Mouse (Mus musculus): ENCODE data around the gene Card9. TPM values are rescaled to one million over a fixed set of nuclear protein-coding genes. Genes with fewer than 3 reads are reported as not detected.
A peak's percentile ranks its signal among the peaks of the same experiment; 100 is the strongest.

The Card9 gene
- polyA plus RNA-seq, 1 experiment from 2014 or later, result 1.0 TPM

- H3K4me1 ChIP-seq (ENCODE audit: control insufficient read depth, insufficient read depth, low read length), result no peaks in the 10 kb centered on the region
- WGBS, result 88% methylated on average over 2 of the region's 2 CpGs
- H3K27ac ChIP-seq (ENCODE audit: low read length), result no peak overlapping the region
- no peaks in the 10 kb centered on the region for H3K27me3 ChIP-seq (ENCODE audit: control insufficient read depth, insufficient read depth, low read depth, low read length)
- no peak overlapping the region for H3K4me3 ChIP-seq (ENCODE audit: low read depth, low read length)
- H3K9ac ChIP-seq (ENCODE audit: low read depth, low read length), result no peak overlapping the region
- H3K4me2 ChIP-seq (ENCODE audit: low read length), result no peak overlapping the region
- H3K9me3 ChIP-seq (replicated peaks; ENCODE audit: control insufficient read depth, low read length, poor library complexity, severe bottlenecking), result no peaks in the 10 kb centered on the region
- ATAC-seq, result no peak
- H3K36me3 ChIP-seq (ENCODE audit: control insufficient read depth, insufficient read depth, low read length), result peaks cover 63% of the 10 kb centered on the region
These were observed 19.2 kb downstream of the Card9 start for GRCm38 (mm10) chr2:26341510-26341981.

DNA sequence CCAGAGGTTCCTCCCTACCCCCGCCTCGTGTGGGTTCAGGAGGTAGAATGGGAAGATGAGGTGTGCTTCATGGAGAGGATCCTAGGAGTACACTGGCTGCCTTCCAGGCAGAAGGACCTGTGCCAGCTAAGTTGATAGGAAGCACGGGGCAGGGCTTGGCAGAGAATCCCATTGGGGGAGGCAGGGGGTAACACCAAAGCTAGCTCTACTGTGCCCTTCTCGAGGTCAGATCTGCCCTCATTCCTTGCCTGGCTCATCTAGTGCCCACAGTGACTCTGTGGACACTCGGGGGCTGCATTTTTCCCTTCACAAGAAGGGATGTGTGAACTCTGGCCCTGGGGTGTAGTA is 21.5 kb downstream of the Card9 start:
- H3K36me3 ChIP-seq (ENCODE audit: control insufficient read depth, insufficient read depth, low read length), result peaks cover 39% of the 10 kb centered on the region
- no peak overlapping the region for H3K9ac ChIP-seq (ENCODE audit: low read depth, low read length)
- H3K27me3 ChIP-seq (ENCODE audit: control insufficient read depth, insufficient read depth, low read depth, low read length), result no peaks in the 10 kb centered on the region
- no peak overlapping the region for H3K4me3 ChIP-seq (ENCODE audit: low read depth, low read length)
- ATAC-seq, result no peak
- no peaks in the 10 kb centered on the region for H3K4me1 ChIP-seq (ENCODE audit: control insufficient read depth, insufficient read depth, low read length)
- H3K4me2 ChIP-seq (ENCODE audit: low read length), result no peak overlapping the region
- H3K9me3 ChIP-seq (replicated peaks; ENCODE audit: control insufficient read depth, low read length, poor library complexity, severe bottlenecking), result no peaks in the 10 kb centered on the region
- 88% methylated on average over 5 of the region's 5 CpGs for WGBS
- H3K27ac ChIP-seq (ENCODE audit: low read length), result no peak overlapping the region

DNA sequence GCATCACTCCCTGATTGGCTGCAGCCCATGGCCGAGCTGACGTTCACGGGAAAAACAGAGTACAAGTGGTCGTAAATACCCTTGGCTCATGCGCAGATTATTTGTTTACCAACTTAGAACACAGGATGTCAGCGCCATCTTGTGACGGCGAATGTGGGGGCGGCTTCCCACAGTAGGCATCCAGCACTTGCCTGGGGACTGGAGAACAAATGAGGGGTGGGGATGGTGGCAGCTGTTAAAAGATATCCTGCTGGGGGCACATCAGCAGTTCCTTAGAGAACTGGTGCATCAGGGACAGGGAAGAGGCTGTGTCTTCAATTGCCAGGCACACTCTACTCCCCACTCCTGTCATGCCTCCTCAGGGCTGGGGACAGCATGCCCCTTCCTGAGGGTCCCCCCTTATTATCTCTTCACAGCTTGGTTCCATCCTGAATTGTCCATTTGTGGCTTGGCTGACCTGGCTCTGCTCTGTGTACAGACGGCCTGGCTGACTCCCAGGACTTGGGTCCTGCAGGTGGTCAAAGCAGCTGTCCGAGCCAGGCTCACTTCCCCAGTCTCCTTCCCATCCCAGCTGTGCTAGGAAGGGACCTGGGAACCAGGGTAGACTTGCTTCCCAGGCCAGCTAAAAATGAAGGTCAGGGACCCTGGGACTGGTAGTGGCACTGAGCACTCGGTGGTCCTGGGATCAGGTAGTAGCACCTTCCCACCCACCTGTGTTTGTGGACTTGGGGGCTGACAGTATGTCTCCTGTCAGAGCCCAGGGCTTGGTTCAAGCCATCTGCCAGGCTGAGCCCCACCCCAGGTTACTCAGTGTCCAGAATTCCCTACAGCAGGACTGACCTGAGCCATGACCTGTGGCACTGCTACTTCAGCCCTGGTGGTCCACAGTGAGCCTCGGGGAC is 22.2 kb downstream of the Card9 start:
- peaks cover 34% of the 10 kb centered on the region for H3K36me3 ChIP-seq (ENCODE audit: control insufficient read depth, insufficient read depth, low read length)
- H3K9me3 ChIP-seq (replicated peaks; ENCODE audit: control insufficient read depth, low read length, poor library complexity, severe bottlenecking), result no peaks in the 10 kb centered on the region
- ATAC-seq, result peak; percentile 28; the same call in 1 of the 2 replicates
- 0 out of 2 replicates have a peak overlapping the region, but pooled peaks have one; percentile 10 for H3K9ac ChIP-seq (ENCODE audit: low read depth, low read length)
- 81% methylated on average over 8 of the region's 13 CpGs for WGBS
- no peak overlapping the region for H3K4me2 ChIP-seq (ENCODE audit: low read length)
- H3K4me1 ChIP-seq (ENCODE audit: control insufficient read depth, insufficient read depth, low read length), result no peaks in the 10 kb centered on the region
- no peak overlapping the region for H3K4me3 ChIP-seq (ENCODE audit: low read depth, low read length)
- H3K27ac ChIP-seq (ENCODE audit: low read length), result no peak overlapping the region
- H3K27me3 ChIP-seq (ENCODE audit: control insufficient read depth, insufficient read depth, low read depth, low read length), result no peaks in the 10 kb centered on the region

DNA sequence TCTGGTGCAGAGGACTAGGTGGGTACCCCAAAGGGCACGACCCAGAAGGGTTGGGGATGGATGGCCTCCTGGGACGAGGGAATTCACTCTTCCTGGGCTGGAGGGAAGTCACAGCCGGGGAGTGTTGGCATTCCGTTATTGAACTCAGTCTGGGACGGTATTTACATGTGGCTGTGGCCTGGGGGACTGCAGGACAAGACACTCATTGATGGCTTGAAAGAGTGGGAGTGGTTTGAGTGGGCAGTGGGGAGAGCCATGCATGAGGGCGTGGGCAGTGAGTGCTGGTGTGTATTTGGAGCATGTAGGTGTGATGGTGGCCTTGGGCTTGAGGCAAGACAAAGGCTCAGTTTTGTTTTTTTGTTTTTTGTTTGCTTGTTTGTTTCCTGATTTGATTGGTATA is 30.0 kb downstream of the Card9 start:
- WGBS, result 84% methylated on average over 6 of the region's 6 CpGs
- H3K4me2 ChIP-seq (ENCODE audit: low read length), result no peak overlapping the region; the same call in 1 of the 2 replicates
- H3K36me3 ChIP-seq (ENCODE audit: control insufficient read depth, insufficient read depth, low read length), result peaks cover 31% of the 10 kb centered on the region
- no peak overlapping the region for H3K9ac ChIP-seq (ENCODE audit: low read depth, low read length)
- H3K4me3 ChIP-seq (ENCODE audit: low read depth, low read length), result no peak overlapping the region
- no peaks in the 10 kb centered on the region for H3K9me3 ChIP-seq (replicated peaks; ENCODE audit: control insufficient read depth, low read length, poor library complexity, severe bottlenecking)
- H3K27ac ChIP-seq (ENCODE audit: low read length), result peak overlapping the region; percentile 63
- H3K27me3 ChIP-seq (ENCODE audit: control insufficient read depth, insufficient read depth, low read depth, low read length), result no peaks in the 10 kb centered on the region
- no peaks in the 10 kb centered on the region for H3K4me1 ChIP-seq (ENCODE audit: control insufficient read depth, insufficient read depth, low read length)
- ATAC-seq, result peak; percentile 9; the same call in 1 of the 2 replicates

- Histone ChIP-seq H3K4me2 (ENCODE audit: low read length) (no peak overlapping the region), H3K27ac (ENCODE audit: low read length) (peak overlapping the region; percentile 63), H3K4me3 (ENCODE audit: low read depth, low read length) (no peak overlapping the region), H3K9ac (ENCODE audit: low read depth, low read length) (no peak overlapping the region), H3K9me3 (replicated peaks; ENCODE audit: control insufficient read depth, low read length, poor library complexity, severe bottlenecking) (no peaks in the 10 kb centered on the region), H3K27me3 (ENCODE audit: control insufficient read depth, insufficient read depth, low read depth, low read length) (no peaks in the 10 kb centered on the region), H3K4me1 (ENCODE audit: control insufficient read depth, insufficient read depth, low read length) (no peaks in the 10 kb centered on the region), H3K36me3 (ENCODE audit: control insufficient read depth, insufficient read depth, low read length) (peaks cover 37% of the 10 kb centered on the region)
- ATAC-seq, result peak; percentile 75
- 88% methylated on average over 4 of the region's 4 CpGs for WGBS
These were observed 30.7 kb downstream of the Card9 start for GRCm38 (mm10) chr2:26330056-26330468.

DNA sequence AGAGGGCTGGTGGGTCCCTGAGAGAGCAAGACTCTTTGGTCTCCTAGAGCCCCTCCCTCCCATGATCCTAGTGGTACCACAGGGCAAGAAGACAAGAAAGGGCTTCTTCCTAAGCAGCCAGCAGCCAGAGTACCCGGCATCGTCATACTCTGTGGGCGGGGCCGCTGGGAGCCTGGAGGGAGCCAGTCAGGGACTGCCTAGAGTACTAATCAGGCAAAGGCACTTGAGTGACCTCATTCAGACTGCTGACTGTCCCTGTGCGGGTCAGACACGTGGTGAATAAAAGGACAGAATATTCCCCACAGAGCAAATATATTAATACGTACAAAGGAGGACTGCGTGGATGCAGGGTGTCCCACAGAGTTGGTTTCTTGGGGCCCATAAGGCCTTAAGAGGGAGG is 31.3 kb downstream of the Card9 start:
- peak; percentile 51 for ATAC-seq
- Histone ChIP-seq H3K4me2 (ENCODE audit: low read length) (no peak overlapping the region), H3K27me3 (ENCODE audit: control insufficient read depth, insufficient read depth, low read depth, low read length) (no peaks in the 10 kb centered on the region), H3K27ac (ENCODE audit: low read length) (peak overlapping the region; percentile 36), H3K4me1 (ENCODE audit: control insufficient read depth, insufficient read depth, low read length) (no peaks in the 10 kb centered on the region), H3K9ac (ENCODE audit: low read depth, low read length) (no peak overlapping the region), H3K4me3 (ENCODE audit: low read depth, low read length) (no peak overlapping the region), H3K9me3 (replicated peaks; ENCODE audit: control insufficient read depth, low read length, poor library complexity, severe bottlenecking) (no peaks in the 10 kb centered on the region), H3K36me3 (ENCODE audit: control insufficient read depth, insufficient read depth, low read length) (peaks cover 42% of the 10 kb centered on the region)
- 43% methylated on average over 8 of the region's 8 CpGs for WGBS

DNA sequence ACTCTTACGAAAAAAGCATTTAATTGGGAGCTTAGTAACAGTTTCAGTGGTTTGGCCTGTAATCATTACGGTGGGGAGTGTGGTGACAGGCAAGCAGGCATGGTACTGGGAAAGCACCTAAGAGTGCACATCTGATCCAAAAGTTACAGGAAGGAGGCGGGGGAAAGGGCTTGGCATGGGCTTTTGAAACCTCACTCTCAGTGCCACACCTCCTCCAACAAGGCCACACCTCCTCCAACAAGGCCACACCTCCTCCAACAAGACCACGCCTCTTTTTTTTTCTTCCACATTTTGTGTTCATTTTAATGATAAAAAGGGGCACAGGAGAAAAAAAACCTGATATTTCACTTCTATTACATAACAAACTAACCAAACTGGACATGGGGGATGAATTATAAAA is 32.9 kb downstream of the Card9 start:
- no peak for ATAC-seq
- Histone ChIP-seq H3K4me2 (ENCODE audit: low read length) (no peak overlapping the region), H3K9me3 (replicated peaks; ENCODE audit: control insufficient read depth, low read length, poor library complexity, severe bottlenecking) (no peaks in the 10 kb centered on the region), H3K27ac (ENCODE audit: low read length) (no peak overlapping the region), H3K9ac (ENCODE audit: low read depth, low read length) (no peak overlapping the region), H3K27me3 (ENCODE audit: control insufficient read depth, insufficient read depth, low read depth, low read length) (no peaks in the 10 kb centered on the region), H3K4me3 (ENCODE audit: low read depth, low read length) (no peak overlapping the region), H3K4me1 (ENCODE audit: control insufficient read depth, insufficient read depth, low read length) (no peaks in the 10 kb centered on the region), H3K36me3 (ENCODE audit: control insufficient read depth, insufficient read depth, low read length) (peaks cover 48% of the 10 kb centered on the region)
- WGBS, result 88% methylated on average over 4 of the region's 4 CpGs

DNA sequence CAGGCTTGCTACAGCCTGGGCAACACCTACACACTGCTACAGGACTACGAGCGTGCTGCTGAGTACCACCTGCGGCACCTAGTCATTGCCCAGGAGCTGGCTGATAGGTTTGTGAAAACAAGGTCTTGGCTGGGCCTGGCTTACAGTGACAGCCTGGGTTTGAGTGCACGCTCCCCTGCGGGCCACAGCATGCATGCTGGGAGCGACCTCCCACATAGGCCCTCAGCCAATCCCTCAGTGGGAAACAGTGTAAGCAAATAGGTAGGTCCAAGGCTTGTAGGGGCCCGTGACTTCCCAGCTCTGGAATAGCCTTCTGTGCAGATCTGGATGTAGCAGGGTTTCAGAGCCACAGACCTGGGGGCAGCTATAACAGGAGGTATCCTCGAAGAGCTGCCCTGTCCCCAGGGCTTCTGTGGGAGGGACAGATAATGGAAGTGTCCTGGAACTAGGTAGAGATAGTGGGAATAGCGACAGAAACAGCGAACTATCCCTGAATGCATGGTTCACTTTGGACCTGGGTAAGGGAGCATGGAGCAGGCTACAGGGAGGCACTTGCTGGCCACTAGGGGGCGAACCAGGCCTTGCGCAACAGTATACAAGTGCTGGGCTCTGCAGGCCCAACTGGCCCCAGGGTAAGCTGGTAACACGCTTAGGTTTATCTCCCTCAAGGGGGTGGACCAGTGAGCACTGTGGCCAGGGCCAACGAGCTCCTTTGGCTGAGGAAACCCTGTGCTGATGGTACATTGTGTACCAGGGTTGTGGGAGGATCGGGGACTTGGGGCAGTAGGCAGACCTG is 35.1 kb downstream of the Card9 start:
- ATAC-seq, result peak; percentile 40; the same call in 1 of the 2 replicates

GRCm38 (mm10) chr2:26324917-26325316 is 35.8 kb downstream of the Card9 start:
- Histone ChIP-seq H3K27ac (ENCODE audit: low read length) (no peak overlapping the region), H3K4me3 (ENCODE audit: low read depth, low read length) (no peak overlapping the region), H3K9ac (ENCODE audit: low read depth, low read length) (no peak overlapping the region), H3K9me3 (replicated peaks; ENCODE audit: control insufficient read depth, low read length, poor library complexity, severe bottlenecking) (no peaks in the 10 kb centered on the region), H3K36me3 (ENCODE audit: control insufficient read depth, insufficient read depth, low read length) (peaks cover 34% of the 10 kb centered on the region), H3K27me3 (ENCODE audit: control insufficient read depth, insufficient read depth, low read depth, low read length) (no peaks in the 10 kb centered on the region), H3K4me2 (ENCODE audit: low read length) (no peak overlapping the region), H3K4me1 (ENCODE audit: control insufficient read depth, insufficient read depth, low read length) (peaks cover 15% of the 10 kb centered on the region)
- WGBS, result 91% methylated on average over 2 of the region's 2 CpGs
- ATAC-seq, result no peak

More for the DNA sequence above, 35.1 kb downstream of the Card9 start:
- Histone ChIP-seq H3K4me2 (ENCODE audit: low read length) (no peak overlapping the region), H3K9ac (ENCODE audit: low read depth, low read length) (no peak overlapping the region), H3K9me3 (replicated peaks; ENCODE audit: control insufficient read depth, low read length, poor library complexity, severe bottlenecking) (no peaks in the 10 kb centered on the region), H3K4me1 (ENCODE audit: control insufficient read depth, insufficient read depth, low read length) (peaks cover 9% of the 10 kb centered on the region), H3K27ac (ENCODE audit: low read length) (no peak overlapping the region), H3K27me3 (ENCODE audit: control insufficient read depth, insufficient read depth, low read depth, low read length) (no peaks in the 10 kb centered on the region), H3K4me3 (ENCODE audit: low read depth, low read length) (no peak overlapping the region), H3K36me3 (ENCODE audit: control insufficient read depth, insufficient read depth, low read length) (peaks cover 39% of the 10 kb centered on the region)
- WGBS, result 69% methylated on average over 15 of the region's 15 CpGs

All from midbrain, embryonic 16.5 days (tissue).